Mouse (Mus musculus) C2C12 (cell line): ENCODE results near the gene Cat. TPM values are rescaled to one million over a fixed set of nuclear protein-coding genes. Genes with fewer than 3 reads are reported as not detected.
A peak's percentile ranks its signal among the peaks of the same experiment; 100 is the strongest.

Experiments used
- H3K27me3 ChIP-seq: one replicate; pipeline ENCODE4 v1.6.1; 2011; ENCODE audit not compliant: control insufficient read depth, insufficient read depth, insufficient read length
- H3K36me3 ChIP-seq: one replicate; pipeline ENCODE4 v1.6.1; 2011; ENCODE audit not compliant: control insufficient read depth, insufficient read depth
- H3K4me3 ChIP-seq: one replicate; pipeline ENCODE4 v1.5.1; 2011; ENCODE audit warnings: mild to moderate bottlenecking, control low read depth; ENCODE audit not compliant: poor library complexity, insufficient read depth, severe bottlenecking
- H3K79me2 ChIP-seq: one replicate; pipeline ENCODE4 v1.6.1; 2011; ENCODE audit not compliant: control insufficient read depth, insufficient read depth
- H3K79me3 ChIP-seq: one replicate; pipeline ENCODE4 v1.6.1; 2011; ENCODE audit warnings: low read depth, control low read depth
- H3ac ChIP-seq: one replicate; pipeline ENCODE3; 2011; ENCODE audit warnings: low read depth; ENCODE audit not compliant: control insufficient read depth, insufficient read length
- CEBPB ChIP-seq: IDR thresholded peaks from one replicate; pipeline ENCODE4 v1.6.1; 2011; ENCODE audit warnings: low read depth, mild to moderate bottlenecking, control low read depth, moderate library complexity
- CTCF ChIP-seq: IDR thresholded peaks from one replicate; pipeline ENCODE4 v1.5.1; 2011; ENCODE audit not compliant: control insufficient read depth, insufficient read depth, insufficient read length
- FOSL1 ChIP-seq: IDR thresholded peaks from one replicate; pipeline ENCODE4 v1.8.0; 2011; ENCODE audit warnings: mild to moderate bottlenecking, low read length; ENCODE audit not compliant: poor library complexity, insufficient read depth, severe bottlenecking
- MAX ChIP-seq: IDR thresholded peaks from one replicate; pipeline ENCODE4 v1.6.1; 2011; ENCODE audit warnings: mild to moderate bottlenecking, control low read depth
- MYOD1 ChIP-seq: IDR thresholded peaks from one replicate; pipeline ENCODE4 v1.6.1; 2011; ENCODE audit warnings: low read depth; ENCODE audit not compliant: control insufficient read depth, insufficient read length
- MYOG ChIP-seq: IDR thresholded peaks from one replicate; pipeline ENCODE4 v1.6.1; 2011; ENCODE audit not compliant: control insufficient read depth, insufficient read length; ENCODE audit errors: extremely low read depth
- USF1 ChIP-seq: IDR thresholded peaks from one replicate; pipeline ENCODE4 v1.6.1; 2011; ENCODE audit warnings: low read depth, mild to moderate bottlenecking, control low read depth, moderate library complexity
- polyA plus RNA-seq: library from polyadenylated mRNA; unstranded; fragments of >200 nt; fragmentation: generic; extraction: Trizol; gene quantifications from one replicate; pipeline ENCODE4 v1.2.1, GENCODE M21; 2012; ENCODE audit warnings: missing spikeins

The Cat gene
- polyA plus RNA-seq, 1 experiment: 14.5 TPM

DNA sequence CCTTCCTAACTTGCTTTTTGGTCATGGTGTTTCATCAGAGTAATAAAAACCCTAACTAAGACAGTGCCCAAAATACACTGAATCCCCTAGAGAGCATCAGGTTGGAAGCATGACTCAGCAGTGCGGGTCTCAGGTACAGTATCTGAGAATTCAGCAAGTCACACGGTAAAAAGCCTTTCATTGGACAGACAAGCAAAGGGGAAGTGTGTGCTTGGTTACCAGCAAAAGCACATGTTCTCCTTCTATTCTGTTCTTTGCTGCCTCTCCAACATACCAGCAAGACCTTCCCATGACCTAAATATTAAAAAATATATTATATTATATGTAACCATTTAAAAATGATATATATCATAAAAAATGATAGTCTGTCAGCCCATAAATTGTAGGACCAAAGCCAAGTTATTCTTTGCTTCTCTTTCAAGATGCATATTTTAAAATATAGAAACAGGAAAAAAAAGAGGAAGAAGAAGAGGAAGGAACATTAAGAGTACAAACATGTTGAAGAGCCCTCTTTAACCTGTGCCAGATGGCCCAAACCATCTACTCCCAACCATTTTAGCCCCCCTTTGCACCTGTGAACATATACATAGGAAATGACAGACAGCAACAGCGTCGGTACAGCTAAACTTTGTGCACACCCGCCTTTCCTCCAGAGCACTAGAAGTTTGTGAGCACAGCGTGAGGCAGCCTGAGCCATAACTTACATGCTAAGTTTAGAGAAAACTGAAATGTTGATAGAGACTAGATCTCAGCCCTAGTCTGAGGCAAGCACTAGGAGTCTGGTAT, 10.9 kb upstream of the Cat start:
- Histone ChIP-seq H3K27me3 (peaks cover 4% of the 10 kb centered on the region), H3ac (no peak overlapping the region), H3K4me3 (no peak overlapping the region), H3K79me2 (no peaks in the 10 kb centered on the region), H3K79me3 (no peaks in the 10 kb centered on the region), H3K36me3 (no peaks in the 10 kb centered on the region)
- TF ChIP-seq MYOD1 (no peak), USF1 (no peak), MAX (no peak), CTCF (no peak), MYOG (no peak), CEBPB (no peak), FOSL1 (no peak)

DNA sequence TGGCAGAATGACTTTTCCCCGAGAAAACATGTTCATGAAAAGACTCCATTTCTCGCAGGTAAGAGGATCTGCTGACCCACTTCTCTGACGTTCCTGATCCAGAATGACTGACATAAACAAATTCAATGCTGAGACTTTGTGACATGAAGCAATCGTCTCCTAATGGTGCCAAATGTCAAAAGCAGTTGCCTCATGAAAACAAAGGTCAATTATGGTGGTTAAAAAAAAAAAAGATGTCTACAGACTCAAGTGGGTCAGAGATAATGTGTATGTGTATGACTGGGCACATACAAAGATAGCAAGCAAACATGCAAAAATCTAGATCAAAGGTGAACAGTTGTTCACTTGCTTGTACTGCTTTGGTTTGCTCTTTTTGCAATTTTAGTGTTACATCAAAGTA, 8.9 kb upstream of the Cat start:
- H3ac ChIP-seq: no peak overlapping the region
- H3K27me3 ChIP-seq: peaks cover 4% of the 10 kb centered on the region
- TF ChIP-seq CEBPB (no peak), USF1 (no peak), MAX (no peak), FOSL1 (no peak), CTCF (no peak), MYOD1 (no peak), MYOG (no peak)
- no peaks in the 10 kb centered on the region for H3K79me2 ChIP-seq
- no peaks in the 10 kb centered on the region for H3K79me3 ChIP-seq
- H3K4me3 ChIP-seq: no peak overlapping the region
- no peaks in the 10 kb centered on the region for H3K36me3 ChIP-seq

DNA sequence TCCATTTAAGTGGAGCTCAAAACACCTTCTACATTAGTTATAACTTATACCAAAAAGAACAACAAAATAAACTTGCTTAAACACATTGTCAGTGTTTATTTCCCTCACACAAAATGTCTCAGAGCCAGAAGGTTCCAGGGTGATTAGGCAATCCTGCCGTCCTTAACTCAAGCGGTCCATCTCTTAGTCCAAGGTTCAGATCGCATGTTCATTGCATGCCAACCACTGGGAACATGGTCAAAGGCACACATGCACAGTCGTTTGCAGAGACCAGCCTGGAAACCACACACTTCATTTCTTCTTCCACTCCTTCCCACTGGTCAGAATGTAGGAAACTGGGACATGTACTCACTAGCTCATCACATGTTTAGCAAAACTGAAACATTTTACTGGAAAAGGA, 7.6 kb upstream of the Cat start:
- no peak overlapping the region for H3K4me3 ChIP-seq
- no peaks in the 10 kb centered on the region for H3K36me3 ChIP-seq
- no peak overlapping the region for H3ac ChIP-seq
- no peaks in the 10 kb centered on the region for H3K79me3 ChIP-seq
- no peaks in the 10 kb centered on the region for H3K79me2 ChIP-seq
- H3K27me3 ChIP-seq: peaks cover 10% of the 10 kb centered on the region
- no peak for TF ChIP-seq FOSL1
- TF ChIP-seq CTCF: no peak
- TF ChIP-seq MAX: no peak
- TF ChIP-seq MYOD1: no peak
- TF ChIP-seq MYOG: no peak
- no peak for TF ChIP-seq CEBPB
- TF ChIP-seq USF1: no peak

DNA sequence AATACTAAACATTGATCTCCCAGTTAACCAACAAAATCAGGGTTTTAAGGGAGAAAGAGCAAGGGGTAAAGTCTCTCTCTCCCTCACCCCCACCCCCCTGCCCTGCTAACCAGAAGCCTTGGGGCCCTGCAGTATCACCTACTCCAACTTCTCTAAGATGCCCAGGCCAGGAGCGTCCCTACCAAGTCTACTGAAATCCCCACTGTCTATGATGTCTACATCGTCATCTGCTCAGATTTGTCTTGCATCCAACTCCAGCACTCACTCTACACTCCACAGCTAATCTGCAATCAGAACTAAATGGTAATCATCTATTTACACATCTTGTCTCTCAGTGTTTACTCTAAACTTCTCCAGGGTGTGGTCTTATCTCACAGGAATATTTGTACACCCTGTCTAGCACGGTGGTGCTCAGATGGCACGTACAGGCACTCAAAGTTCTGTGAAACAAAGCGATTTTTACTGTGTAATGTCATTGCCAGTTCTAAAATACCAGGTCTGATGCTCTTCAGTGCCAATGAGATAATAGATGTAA, 907 bp downstream of the Cat start:
- no peaks in the 10 kb centered on the region for H3K36me3 ChIP-seq
- H3K79me2 ChIP-seq: peaks cover 20% of the 10 kb centered on the region
- peaks cover 1% of the 10 kb centered on the region for H3K79me3 ChIP-seq
- peaks cover 6% of the 10 kb centered on the region for H3K27me3 ChIP-seq
- TF ChIP-seq MYOD1 (no peak), USF1 (no peak), FOSL1 (no peak), MYOG (no peak), CTCF (no peak), MAX (no peak), CEBPB (no peak)
- peak overlapping the region; percentile 59 for H3K4me3 ChIP-seq
- H3ac ChIP-seq: peak overlapping the region; percentile 52

DNA sequence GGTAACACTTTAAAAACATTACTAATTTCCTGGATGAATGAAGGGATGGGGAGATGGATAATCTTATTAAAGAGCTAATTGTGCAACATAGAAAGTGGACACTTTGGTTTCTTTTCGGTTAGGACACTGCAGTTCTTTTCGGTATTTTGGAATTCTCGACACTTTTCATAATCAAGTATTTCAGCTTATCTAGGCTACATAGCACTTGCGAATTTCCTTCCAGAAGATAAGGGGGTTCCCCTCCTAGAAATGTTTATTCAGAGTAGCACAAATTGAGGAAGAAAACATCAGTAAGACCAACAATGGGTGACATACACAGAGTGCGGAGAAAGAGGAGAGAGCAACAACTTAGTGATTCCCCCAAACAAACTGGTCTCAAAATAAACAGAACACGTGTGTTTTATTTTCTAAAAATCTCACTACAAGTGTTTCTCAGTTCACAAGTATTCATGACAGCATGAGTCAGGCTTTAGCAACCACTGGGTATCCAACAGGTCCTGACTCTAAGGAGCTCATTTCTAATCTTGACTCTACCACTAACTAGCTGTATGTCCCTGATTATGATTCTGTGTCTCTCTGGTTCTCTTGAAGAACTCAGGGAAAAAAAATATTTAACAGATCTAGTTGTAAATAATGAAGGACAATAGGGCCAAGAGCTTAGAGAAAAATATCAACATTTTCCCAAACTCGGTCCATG, 1.5 kb downstream of the Cat start:
- TF ChIP-seq MYOG (no peak), USF1 (no peak), MAX (no peak), CEBPB (no peak), CTCF (no peak), MYOD1 (no peak), FOSL1 (no peak)
- no peak overlapping the region for H3K4me3 ChIP-seq
- peaks cover 1% of the 10 kb centered on the region for H3K79me3 ChIP-seq
- no peak overlapping the region for H3ac ChIP-seq
- peaks cover 20% of the 10 kb centered on the region for H3K79me2 ChIP-seq
- H3K36me3 ChIP-seq: no peaks in the 10 kb centered on the region
- peaks cover 2% of the 10 kb centered on the region for H3K27me3 ChIP-seq
